Mouse (Mus musculus) gastrocnemius, adult 8-10 months (tissue): ENCODE data around the gene Krtap19-9b. TPM values are rescaled to one million over a fixed set of nuclear protein-coding genes. Genes with fewer than 3 reads are reported as not detected.

Source experiments
- DNase-seq, 2 experiments: peaks; one replicate each; pipeline ENCODE4 v3.0.0; 2022; ENCODE audit warnings: low spot score in 2 of 2
- total RNA-seq, 4 experiments: library from RNA; stranded (reverse); gene quantifications; 2 replicates each; pipeline ENCODE4 v1.2.4; 2022

Gene Krtap19-9b
- total RNA-seq, result not detected

DNA sequence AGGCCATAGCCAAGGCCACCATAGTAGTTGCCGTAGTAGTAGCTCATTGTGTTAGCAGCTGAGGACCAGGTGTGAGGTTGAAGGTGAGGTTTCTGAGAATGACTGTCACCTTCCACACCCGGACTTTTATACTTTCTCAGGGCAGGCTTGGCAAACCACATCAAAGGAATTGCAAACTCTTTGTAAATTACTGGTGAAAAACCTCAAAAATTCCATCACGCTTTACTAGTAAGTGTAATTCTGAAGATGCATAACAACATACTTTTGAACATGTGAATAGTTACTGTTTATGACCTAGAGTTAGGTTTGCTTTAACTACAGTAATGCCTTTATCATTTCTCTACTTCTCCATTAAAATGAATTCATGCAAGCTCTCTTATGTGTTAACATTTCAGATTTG is at the start of gene Krtap19-9b:
TSS of gene Krtap19-9b (minus strand) at position 101 of the 400 bp plus-strand sequence.
- no peak for DNase-seq

DNA sequence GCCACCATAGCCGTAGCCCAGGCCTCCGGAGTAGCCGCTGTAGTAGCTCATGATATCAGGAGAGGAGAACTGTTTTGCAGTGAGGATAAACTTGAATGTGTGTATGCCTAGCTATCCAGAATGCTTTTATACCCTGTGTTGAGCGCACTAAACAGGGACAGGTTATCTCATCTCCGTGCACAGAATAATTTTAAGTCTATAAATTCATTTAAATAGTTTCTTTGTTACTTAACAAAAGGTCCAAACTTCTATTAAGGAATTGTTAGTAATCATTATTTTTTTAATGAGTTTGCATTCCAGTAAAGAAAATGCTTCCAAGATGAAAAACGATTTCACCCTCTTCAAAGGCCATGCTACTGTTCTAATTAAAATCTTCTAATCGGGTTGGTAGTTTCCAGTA is 30.7 kb upstream of the Krtap19-9b start, which contains the start of gene Krtap16-3:
TSS of gene Krtap16-3 (minus strand) at position 101 of the 400 bp plus-strand sequence.
- DNase-seq, result no peak

DNA sequence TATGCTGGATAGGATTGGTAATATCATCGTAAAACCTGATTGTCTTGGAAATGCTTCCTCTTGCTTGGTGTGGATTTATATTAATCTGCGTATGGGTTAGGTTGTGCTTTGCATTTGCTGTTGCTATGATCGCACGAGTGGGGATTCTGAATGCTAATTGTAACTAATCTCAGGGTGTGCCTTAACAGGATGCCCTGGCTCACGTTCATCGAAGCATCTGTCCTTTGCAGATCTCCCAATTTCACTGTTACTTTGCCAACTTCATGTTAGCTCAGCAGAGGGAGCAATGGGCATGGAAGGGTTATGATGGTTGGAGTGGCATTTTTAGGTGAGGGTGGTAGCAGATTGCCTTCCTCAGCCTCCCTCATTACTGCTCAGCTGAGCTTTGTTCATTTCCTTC is 9.0 kb upstream of the Krtap19-9b start:
- DNase-seq, result no peak

DNA sequence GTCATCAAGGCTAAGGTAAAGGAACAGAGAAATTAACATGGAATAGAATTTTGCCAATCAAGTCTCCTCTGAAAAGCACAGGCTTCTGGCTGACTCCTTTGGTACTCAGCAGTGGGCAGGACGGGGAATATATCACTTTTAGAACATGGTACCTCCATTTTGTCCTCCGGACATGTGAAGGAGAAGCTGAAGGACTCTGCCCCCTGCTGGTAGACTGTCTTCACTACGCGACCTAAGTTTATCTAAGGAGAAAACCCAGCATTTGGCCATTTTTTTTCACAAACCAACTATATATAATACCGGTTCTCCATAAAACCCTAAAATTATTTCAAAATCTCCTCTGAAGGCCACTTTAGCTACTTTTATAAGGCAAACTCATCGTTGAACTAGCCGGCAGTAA is 6.2 kb upstream of the Krtap19-9b start:
- no peak for DNase-seq

DNA sequence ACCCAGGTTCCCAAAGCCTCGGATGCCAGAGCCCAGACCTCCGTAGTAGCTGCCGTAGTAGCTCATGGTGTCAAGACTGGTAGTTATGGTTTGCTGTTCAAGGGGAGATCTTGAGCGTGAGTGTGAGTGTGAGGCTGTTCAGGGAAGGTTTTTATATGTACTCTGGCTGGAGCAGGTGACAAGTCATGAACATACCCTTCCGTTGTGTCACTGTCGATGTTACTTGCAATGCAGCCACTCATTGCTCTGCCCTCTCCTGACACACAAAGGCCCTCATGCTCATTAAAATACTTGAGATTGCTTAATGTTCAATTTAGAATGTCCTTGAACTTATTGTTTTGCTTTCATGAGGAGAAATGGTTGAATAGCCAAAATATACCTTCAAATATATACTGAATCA is 35.7 kb downstream of the Krtap19-9b start, which contains the start of gene Krtap19-5:
TSS of gene Krtap19-5 (minus strand) at position 101 of the 400 bp plus-strand sequence.
- DNase-seq, result no peak

DNA sequence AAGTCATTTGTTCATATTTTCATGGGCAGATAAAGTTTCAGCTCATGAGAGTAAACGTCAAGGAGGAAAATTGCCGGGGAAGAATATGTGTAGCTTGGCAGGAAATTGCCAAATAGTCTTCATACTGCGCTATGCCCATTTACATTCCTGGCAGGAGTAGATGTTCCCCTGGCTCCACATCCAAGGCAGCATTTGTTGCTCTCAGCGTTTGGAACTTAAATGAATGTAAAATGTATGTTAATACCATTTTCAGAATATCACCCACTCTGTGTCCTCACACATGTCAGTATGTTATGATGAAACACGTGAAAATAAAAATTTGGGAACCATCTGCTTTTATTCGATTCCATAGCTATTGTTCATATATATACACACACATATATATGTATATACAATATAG is 45.2 kb downstream of the Krtap19-9b start:
- no peak for DNase-seq

DNA sequence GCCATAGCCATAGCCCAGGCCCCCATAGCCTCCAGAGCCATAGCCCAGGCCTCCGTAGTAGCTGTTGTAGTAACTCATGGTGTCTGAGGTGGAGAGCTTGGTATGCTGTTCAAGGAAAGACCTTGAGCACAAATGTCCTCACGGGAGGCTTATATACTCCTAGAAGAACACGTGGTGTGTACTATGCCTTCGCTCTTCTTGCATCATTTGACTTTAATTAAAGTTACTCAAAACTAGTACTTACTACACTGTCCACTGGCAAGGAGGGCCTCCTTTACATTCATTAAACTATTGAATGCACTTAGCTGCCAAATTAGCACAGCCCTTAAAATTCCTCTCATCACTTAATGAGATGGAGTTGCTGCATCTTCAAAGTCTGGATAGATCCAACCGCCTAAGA is 47.1 kb downstream of the Krtap19-9b start, which contains the start of gene Krtap19-4:
TSS of gene Krtap19-4 (minus strand) at position 101 of the 400 bp plus-strand sequence.
- DNase-seq, result no peak

Other genes with a start within 250 kb of the Krtap19-9b start
- gene 2310061N02Rik, start 224.3 kb downstream of the Krtap19-9b start, total RNA-seq, result not detected
- not detected for gene Krtap13-1, start 203.4 kb downstream of the Krtap19-9b start, total RNA-seq
- not detected for gene Krtap13, start 180.6 kb downstream of the Krtap19-9b start, total RNA-seq
- gene 2310034C09Rik, start 173.4 kb downstream of the Krtap19-9b start, total RNA-seq, result not detected
- gene 2310057N15Rik, start 158.1 kb downstream of the Krtap19-9b start, total RNA-seq, result not detected
- gene Gm5965, start 154.4 kb downstream of the Krtap19-9b start, total RNA-seq, result not detected
- not detected for gene Gm20741, start 120.0 kb downstream of the Krtap19-9b start, total RNA-seq
- not detected for gene Krtap15, start 112.0 kb downstream of the Krtap19-9b start, total RNA-seq
- not detected for gene Krtap14, start 106.1 kb downstream of the Krtap19-9b start, total RNA-seq
- gene Krtap19-1, start 62.9 kb downstream of the Krtap19-9b start, total RNA-seq, result not detected
- not detected for gene Krtap19-2, start 58.0 kb downstream of the Krtap19-9b start, total RNA-seq
- not detected for gene Krtap19-3, start 54.2 kb downstream of the Krtap19-9b start, total RNA-seq
- not detected for gene Krtap19-4, start 47.2 kb downstream of the Krtap19-9b start, total RNA-seq
- not detected for gene Krtap19-5, start 35.8 kb downstream of the Krtap19-9b start, total RNA-seq
- not detected for gene Krtap16-3, start 30.6 kb upstream of the Krtap19-9b start, total RNA-seq
- gene Krtap22-2, start 78.5 kb upstream of the Krtap19-9b start, total RNA-seq, result not detected
- gene Gm10229, start 83.0 kb upstream of the Krtap19-9b start, total RNA-seq, result not detected
- gene Krtap6-1, start 99.4 kb upstream of the Krtap19-9b start, total RNA-seq, result not detected
- not detected for gene Gm10228, start 109.2 kb upstream of the Krtap19-9b start, total RNA-seq
- gene Krtap6-5, start 115.6 kb upstream of the Krtap19-9b start, total RNA-seq, result not detected
- not detected for gene 1110025L11Rik, start 131.7 kb upstream of the Krtap19-9b start, total RNA-seq
- not detected for gene Krtap6-3, start 151.8 kb upstream of the Krtap19-9b start, total RNA-seq
- not detected for gene Gm6358, start 208.6 kb upstream of the Krtap19-9b start, total RNA-seq
- not detected for gene Gm10061, start 218.8 kb upstream of the Krtap19-9b start, total RNA-seq
- gene Gm9789, start 225.7 kb upstream of the Krtap19-9b start, total RNA-seq, result not detected
- gene Gm7735, start 237.2 kb upstream of the Krtap19-9b start, total RNA-seq, result not detected
- not detected for gene 1110057P08Rik, start 242.5 kb upstream of the Krtap19-9b start, total RNA-seq